In the genomic region with DNA sequence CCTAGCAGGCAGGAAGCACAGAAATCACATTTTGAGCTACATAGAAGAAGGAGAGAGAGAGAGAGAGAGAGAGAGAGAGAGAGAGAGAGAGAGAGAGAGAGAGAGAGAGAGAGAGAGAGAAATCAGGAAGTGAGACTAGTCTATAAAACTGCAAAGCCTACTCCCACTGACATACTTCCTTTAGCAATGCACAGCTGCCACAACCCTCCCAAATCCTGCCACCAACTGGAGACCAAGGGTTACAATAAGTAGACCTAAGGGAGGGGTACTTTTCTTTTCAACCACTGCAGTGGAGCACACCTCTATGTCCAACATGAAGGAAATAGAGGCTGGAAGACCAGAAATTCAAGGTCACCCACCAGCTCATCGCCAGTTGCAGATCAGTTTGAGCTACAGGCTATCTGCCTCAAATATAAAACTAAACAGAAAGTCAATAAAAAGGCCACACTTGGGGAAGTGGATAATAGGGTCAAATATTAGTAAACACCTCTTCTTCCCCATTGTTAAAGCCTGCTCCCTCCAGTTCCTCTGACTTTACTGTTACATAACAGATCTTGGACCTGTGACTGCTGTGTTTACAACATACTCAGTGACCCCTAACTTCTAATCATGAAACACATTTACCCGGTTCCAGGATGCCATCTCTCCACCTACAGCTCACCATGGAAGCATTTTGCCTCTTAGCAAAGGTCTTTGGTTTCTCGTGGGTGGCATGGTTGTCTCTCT, we compare ENCODE assay signal across 1 mouse cellular context.
TF ChIP-seq lines count a peak whose summit lies in the region.

No protein-coding gene starts in this region.

TF ChIP-seq in MEL, 35 proteins besides CTCF, POLR2A, EP300 and RAD21:
- TF ChIP-seq ELF1 (IDR thresholded peaks at IDR 0.05; ENCODE audit: low read depth, low read length) = peak; percentile 46; the same call in 1 of the 2 replicates
- no peak for TF ChIP-seq GATA1 (IDR thresholded peaks at IDR 0.05; ENCODE audit: low read depth, low read length)
- 0 out of 2 replicates have a peak, but pooled peaks have one; percentile 45 for TF ChIP-seq ETS1 (IDR thresholded peaks at IDR 0.05; ENCODE audit: low read depth, low read length)
- no peak for TF ChIP-seq ZMIZ1 (IDR thresholded peaks at IDR 0.05; ENCODE audit: low read depth, low read length)
- peak; percentile 98 for TF ChIP-seq JUND (IDR thresholded peaks at IDR 0.05; ENCODE audit: low read depth, low read length)
- TF ChIP-seq SMC3 (IDR thresholded peaks at IDR 0.05; ENCODE audit: low read depth, low read length) = peak; percentile 10; the same call in 1 of the 2 replicates
TF ChIP-seq in MEL: peak in this region for 4.
